Mouse (Mus musculus): ENCODE measurements around the gene Chil6.

Gene Chil6

DNA sequence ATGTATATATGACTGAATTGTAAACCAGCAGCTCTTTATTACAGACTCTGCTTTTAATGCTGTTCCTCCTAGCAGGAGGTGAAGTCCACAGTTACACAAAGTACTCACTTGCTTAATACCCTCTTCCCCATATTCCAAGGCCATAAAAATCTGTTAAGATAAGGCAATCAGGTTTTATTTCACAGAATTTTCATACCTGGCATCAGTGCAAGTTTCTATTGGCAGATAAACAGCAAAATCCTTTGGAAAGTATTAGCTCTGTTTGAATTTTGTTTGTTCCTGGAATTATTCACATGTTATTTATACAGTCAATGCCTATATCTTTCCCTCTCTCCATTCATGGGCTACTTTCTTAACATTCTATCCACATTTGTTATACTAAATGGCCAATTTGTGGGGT lies at the start of gene Chil6:
Gene Chil6, minus strand, starts transcription at position 101 of the 400 bp plus-strand sequence.
- no peak for DNase-seq (ENCODE audit: low spot score in 2 of 2)

DNA sequence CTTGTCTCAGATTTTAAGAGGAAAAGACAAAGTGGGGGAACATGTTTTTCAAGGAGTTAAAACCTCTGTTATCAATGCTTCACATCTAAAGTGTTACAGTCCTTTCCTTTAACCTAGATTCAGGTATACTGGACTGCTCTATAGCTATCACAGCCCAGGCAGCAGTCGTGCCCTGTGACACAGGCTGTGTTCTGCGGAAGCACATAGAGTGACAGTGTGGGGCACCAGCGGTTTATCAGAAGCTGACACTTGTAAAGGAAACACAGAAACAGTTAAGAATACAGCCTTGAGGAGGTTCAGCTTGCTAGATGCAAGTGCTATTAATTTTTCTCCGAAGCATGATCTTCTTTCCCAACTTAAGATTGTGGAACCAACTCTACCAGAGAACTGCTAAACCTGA lies 46.6 kb upstream of the Chil6 start:
- peak in 1 of 2 experiments; percentile 23 for DNase-seq (ENCODE audit: low spot score in 2 of 2)

DNA sequence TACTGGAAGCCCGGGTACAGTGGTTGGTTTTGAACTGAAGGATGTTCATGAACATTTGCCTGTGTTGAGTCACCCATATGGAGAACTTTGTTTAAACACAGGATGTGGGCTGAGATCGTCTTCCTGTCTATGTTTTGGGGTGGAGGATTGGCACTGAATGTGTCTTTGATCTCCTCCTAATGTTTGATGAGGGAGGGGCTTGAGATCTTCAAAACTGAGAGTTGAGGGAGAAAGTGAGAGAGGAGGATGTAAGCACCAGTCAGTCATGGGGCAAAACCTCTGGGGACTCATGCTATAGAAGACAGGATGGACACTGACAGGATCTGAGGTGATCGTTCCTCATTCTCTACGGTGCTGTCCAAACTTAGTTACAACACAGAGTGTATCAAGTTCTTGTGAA lies 43.6 kb upstream of the Chil6 start:
- DNase-seq (ENCODE audit: low spot score in 2 of 2): no peak

DNA sequence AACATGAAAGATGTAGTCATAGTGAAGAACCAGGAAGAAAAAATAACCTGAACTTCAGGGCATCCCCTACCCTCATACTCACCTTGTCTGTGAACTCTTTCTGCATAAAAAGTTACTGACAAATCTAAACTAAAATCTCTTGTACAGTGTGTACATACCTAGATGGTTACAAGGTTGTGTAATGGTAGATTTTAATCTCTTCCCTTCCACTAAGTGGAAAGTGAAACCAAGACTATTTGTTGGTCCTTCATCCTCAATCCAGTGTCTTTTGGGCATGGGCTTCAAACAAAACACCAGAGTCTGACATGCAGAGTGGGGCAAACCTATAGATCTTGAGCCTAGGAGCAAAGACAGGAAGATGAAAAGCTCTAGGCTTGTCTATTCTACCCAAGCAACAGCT lies 43.0 kb upstream of the Chil6 start:
- no peak for DNase-seq (ENCODE audit: low spot score in 2 of 2)

DNA sequence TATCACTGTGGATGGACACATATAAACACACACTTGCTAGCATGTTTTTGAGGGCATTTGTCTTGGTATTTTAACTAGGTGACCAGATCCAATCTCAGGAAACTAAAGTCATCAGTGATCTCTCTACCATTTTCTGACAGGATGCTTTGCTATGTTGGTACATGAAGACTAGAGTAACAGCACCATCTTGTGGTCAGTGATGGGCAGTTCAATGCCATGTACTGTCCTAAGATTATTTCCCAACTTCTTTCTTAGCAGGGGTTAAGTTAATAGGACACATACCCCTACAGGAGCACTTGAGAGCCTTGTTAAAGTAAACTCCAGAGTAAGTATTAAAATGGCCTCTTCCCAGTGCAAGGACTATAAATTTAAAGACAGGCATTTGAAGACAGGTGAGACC lies 42.6 kb upstream of the Chil6 start:
- DNase-seq (ENCODE audit: low spot score in 2 of 2): peak in 1 of 2 experiments; percentile 23

All from spleen, postnatal 4 days (tissue).